Mouse (Mus musculus) erythroid progenitor cell, adult 5-6 weeks (primary cell): ENCODE data around the gene Atp6v1g1. TPM values are rescaled to one million over a fixed set of nuclear protein-coding genes. Genes with fewer than 3 reads are reported as not detected.

Experiments
- ATAC-seq: replicated peaks from 2 replicates; pipeline ENCODE4 v1.8.0; 2016; ENCODE audit warnings: moderate number of reproducible peaks, mild to moderate bottlenecking, moderate TSS enrichment, inconsistent platforms; ENCODE audit not compliant: poor library complexity, low FRiP score, severe bottlenecking
- total RNA-seq, 2 experiments: library from RNA; stranded (forward) in 1 of 2; stranded (reverse) in 1 of 2; fragments of 150-400 nt in 1 of 2; fragments of 186-747, 209-891 nt in 1 of 2; gene quantifications; 2 replicates each; pipeline versions ENCODE4 v1.2.3 to v1.2.4; 2015 to 2017; ENCODE audit warnings: low replicate concordance in 2 of 2

The Atp6v1g1 gene
- total RNA-seq, 2 experiments from 2014 or later, result 52.5 to 83.0 TPM

DNA sequence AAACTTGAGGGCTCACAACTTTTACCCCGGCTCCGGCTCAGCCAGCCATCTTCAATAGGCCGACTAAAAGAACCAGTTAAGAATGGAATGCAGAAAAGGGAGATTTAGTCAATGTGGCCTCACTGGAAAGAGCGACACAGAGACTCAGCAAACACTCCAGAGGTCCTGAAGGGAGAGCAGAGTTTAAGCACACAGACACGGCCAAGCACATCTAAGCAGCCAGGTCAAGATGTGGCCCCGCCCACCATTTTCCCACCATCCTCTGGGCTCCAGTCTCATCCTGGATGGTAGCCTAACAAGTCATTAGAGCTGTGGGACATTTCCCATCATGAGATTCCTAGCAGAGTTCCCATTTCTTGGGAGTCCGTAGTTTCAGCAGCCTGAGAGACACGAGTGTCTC is 24.8 kb downstream of the Atp6v1g1 start:
- ATAC-seq, result no peak

DNA sequence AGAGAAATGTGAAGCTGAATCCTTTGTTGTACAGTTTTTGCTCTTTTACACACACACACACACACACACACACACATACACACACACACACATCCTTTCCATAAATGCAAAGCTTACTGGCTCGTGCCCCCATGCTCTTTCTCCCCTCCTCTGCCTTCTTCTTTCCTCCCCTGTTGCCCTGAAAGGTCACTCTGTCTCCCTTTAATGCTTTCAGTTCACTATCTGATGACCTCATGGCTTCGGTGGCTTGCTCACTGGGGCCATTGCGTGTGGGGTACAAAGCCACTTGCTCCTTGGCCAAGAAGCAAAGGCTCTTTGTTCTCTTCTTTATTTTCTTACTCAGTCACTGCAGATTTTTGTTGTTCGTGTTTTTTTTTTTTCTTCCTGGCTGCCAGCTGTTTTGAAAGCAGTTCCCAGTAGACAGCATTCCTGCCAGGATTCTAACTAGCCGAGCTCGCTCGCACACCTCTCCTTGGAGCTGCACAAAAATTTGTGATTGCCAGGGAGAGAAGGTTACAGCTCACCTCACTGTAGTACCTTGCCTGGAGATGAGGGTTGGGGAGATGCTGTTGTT is 25.7 kb downstream of the Atp6v1g1 start:
- ATAC-seq, result no peak

- ATAC-seq, result no peak
Measured at GRCm38 (mm10) chr4:63572621-63573020, 28.0 kb downstream of the Atp6v1g1 start.

- no peak for ATAC-seq
Measured at GRCm38 (mm10) chr4:63579649-63580048, 35.1 kb downstream of the Atp6v1g1 start.

- no peak for ATAC-seq
Measured at GRCm38 (mm10) chr4:63580078-63580477, 35.5 kb downstream of the Atp6v1g1 start.

- ATAC-seq, result no peak
Measured at GRCm38 (mm10) chr4:63582580-63582979, 38.0 kb downstream of the Atp6v1g1 start.

DNA sequence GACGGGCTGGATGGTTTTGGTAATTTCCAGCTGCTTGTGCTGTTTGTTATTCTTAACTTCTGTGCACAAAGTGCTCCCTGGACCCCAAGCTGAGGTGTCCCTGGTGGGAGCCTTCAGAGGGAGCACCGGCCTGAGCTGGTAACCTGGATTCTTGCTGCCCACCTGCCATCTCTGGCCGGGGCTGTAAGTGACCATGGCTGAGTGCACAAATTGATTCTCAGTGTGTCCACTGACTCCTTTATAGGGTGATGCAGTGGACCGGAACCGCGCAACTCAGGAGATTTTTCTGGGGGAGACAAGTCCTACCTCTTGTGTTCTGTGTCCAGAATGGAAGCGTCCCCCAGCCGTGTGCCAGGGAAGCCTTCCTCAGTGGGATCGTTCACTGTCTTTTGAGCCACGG is 40.6 kb downstream of the Atp6v1g1 start:
- ATAC-seq, result no peak

GRCm38 (mm10) chr4:63586240-63586639 is 41.7 kb downstream of the Atp6v1g1 start:
- no peak for ATAC-seq

DNA sequence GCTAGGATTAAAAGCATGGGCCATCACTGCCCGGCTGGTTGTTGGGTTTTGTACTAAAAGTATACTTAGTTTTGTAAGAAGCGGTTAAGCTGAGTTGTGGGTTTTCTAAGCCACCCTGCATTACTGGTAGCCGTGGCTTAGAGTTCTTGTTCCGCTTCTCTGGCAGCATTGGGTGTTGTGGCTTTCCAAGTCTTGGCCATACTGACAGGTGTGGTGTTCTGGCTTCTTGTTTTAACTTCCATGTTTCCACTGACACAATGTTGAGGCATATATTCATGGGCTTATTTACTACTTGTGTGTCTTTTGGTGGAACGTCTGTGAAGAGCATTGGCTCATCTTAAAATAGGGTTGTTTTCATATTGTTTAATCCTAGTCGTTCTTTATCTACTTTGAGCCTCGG is 45.4 kb downstream of the Atp6v1g1 start:
- ATAC-seq, result no peak

DNA sequence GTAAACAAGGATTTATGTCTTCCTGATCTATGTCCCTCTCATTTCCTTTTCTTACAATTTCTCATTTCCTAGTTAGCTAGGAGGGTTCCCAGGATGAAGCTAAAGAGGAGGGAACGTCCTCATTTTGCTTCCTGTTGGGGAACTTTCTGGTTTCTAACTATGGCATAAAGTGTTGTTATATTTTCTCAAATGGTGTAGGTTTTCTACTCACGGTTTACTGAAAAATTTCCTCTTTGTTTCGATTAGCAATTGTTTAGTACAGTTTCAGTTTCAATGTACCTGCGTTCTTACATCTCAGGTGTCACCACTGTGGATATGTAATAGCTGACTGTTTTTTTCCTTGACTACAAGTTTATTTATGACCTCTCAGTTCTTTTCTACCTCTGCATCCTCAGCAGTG is 46.0 kb downstream of the Atp6v1g1 start:
- no peak for ATAC-seq

DNA sequence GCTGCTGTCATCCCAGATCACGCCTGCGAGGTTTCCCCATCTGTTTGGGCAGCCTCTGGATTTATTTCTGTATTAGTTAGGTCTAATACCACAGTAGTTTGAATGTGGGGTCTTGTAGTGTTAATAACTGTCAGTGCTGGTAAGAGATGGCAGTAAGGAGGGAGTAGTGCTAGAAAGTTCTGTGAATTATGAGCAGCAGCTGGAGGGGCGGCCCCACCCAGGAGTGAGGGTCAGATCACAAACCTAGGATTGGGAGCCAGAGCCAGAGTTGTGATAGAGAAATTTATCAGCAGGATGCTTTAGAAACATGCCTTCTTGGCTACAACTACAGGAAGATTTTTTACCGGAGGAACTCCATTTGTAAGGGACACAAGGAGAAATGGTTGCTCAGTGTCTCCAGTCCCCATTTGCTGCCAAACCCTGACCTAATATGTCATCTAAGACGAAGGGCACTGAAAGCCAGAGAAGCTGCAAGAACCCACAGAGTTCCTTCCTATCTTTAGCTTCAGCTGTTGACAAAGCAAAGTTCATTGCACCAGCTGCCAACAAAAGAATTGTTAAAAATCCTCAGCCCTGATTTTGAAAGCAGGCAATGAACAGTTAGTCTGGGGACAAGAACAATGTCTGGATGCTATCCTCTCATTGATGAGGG is 50.0 kb downstream of the Atp6v1g1 start:
- ATAC-seq, result no peak

DNA sequence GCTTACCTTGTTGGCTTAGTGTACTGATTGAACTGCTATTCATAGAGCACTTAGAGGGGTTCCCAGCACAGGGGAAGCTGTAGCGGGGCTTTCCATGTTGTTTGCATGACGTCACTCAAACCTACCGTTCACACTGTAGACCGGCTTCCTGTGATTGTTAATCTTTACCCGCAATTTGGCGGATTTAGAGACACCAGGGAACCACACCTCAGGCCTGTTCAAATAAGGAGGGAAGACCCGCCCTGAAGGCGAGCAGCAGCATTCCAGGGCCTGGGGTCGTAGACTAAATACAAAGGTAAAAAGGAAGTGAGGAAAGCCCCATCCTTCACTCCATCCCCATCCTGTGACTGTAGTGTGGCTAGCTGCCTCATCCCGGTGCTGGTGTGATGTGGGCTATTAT is 50.7 kb downstream of the Atp6v1g1 start:
- no peak for ATAC-seq

DNA sequence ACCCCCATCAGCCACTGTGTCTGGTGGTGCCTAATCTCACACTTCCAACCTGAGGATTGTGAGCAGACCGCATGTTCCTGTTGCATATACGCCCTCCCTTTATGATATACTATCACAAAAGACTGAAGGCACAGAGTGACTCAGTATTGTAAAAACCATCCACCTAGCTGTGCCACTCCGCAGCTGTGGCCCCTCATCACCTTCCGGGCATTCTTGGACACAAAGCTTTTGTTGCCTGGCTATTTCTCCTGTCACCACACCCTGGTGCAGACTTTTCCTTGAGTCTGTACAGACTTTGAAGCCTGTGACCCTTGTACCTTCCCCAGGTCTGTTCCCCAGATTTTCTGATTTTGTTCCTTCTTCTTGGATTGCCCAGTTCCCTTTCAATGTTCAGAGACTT is 51.4 kb downstream of the Atp6v1g1 start:
- ATAC-seq, result no peak

Other genes with a start within 250 kb of the Atp6v1g1 start
- gene Orm1, start 200.2 kb upstream of the Atp6v1g1 start, total RNA-seq (2015; ENCODE audit: low replicate concordance), result 16.6 and 43.6 TPM in 2 replicates
- 5.5 and 23.5 TPM in 2 replicates for gene Orm1, start 200.2 kb upstream of the Atp6v1g1 start, total RNA-seq (2017; ENCODE audit: low replicate concordance)
- not detected in 2 replicates for gene Orm3, start 188.6 kb upstream of the Atp6v1g1 start, total RNA-seq (2015; ENCODE audit: low replicate concordance)
- not detected in 2 replicates for gene Orm3, start 188.6 kb upstream of the Atp6v1g1 start, total RNA-seq (2017; ENCODE audit: low replicate concordance)
- gene Orm2, start 182.3 kb upstream of the Atp6v1g1 start, total RNA-seq (2015; ENCODE audit: low replicate concordance), result not detected in 2 replicates
- not detected in 2 replicates for gene Orm2, start 182.3 kb upstream of the Atp6v1g1 start, total RNA-seq (2017; ENCODE audit: low replicate concordance)
- 18.7 and 26.4 TPM in 2 replicates for gene Akna, start 141.4 kb upstream of the Atp6v1g1 start, total RNA-seq (2015; ENCODE audit: low replicate concordance)
- gene Akna, start 141.4 kb upstream of the Atp6v1g1 start, total RNA-seq (2017; ENCODE audit: low replicate concordance), result 12.0 and 13.1 TPM in 2 replicates
- 0.84 TPM in 1 of 2 replicates, not detected in the other for gene Whrn, start 48.8 kb upstream of the Atp6v1g1 start, total RNA-seq (2015; ENCODE audit: low replicate concordance)
- gene Whrn, start 48.8 kb upstream of the Atp6v1g1 start, total RNA-seq (2017; ENCODE audit: low replicate concordance), result 0.77 TPM in 1 of 2 replicates, not detected in the other
- 0.42 and 1.4 TPM in 2 replicates for gene Tmem268, start 14.0 kb downstream of the Atp6v1g1 start, total RNA-seq (2015; ENCODE audit: low replicate concordance)
- gene Tmem268, start 14.0 kb downstream of the Atp6v1g1 start, total RNA-seq (2017; ENCODE audit: low replicate concordance), result 2.0 and 2.1 TPM in 2 replicates
- not detected in 2 replicates for gene Gm11213, start 60.5 kb downstream of the Atp6v1g1 start, total RNA-seq (2015; ENCODE audit: low replicate concordance)
- gene Gm11213, start 60.5 kb downstream of the Atp6v1g1 start, total RNA-seq (2017; ENCODE audit: low replicate concordance), result not detected in 2 replicates
- not detected in 2 replicates for gene Tex48, start 77.7 kb downstream of the Atp6v1g1 start, total RNA-seq (2015; ENCODE audit: low replicate concordance)
- not detected in 2 replicates for gene Tex48, start 77.7 kb downstream of the Atp6v1g1 start, total RNA-seq (2017; ENCODE audit: low replicate concordance)
- not detected in 2 replicates for gene Gm11214, start 118.6 kb downstream of the Atp6v1g1 start, total RNA-seq (2015; ENCODE audit: low replicate concordance)
- not detected in 2 replicates for gene Gm11214, start 118.6 kb downstream of the Atp6v1g1 start, total RNA-seq (2017; ENCODE audit: low replicate concordance)
- not detected in 2 replicates for gene Tnfsf15, start 200.3 kb downstream of the Atp6v1g1 start, total RNA-seq (2015; ENCODE audit: low replicate concordance)
- gene Tnfsf15, start 200.3 kb downstream of the Atp6v1g1 start, total RNA-seq (2017; ENCODE audit: low replicate concordance), result not detected in 2 replicates